Mouse (Mus musculus): ENCODE measurements around the gene Aifm1.
A peak's percentile ranks its signal among the peaks of the same experiment; 100 is the strongest.
"Not testable (repeated sequence)": the region's sequence is repeated elsewhere in the genome, so short reads cannot be mapped to it uniquely, and the experiment has no call there.

The Aifm1 gene

GRCm38 (mm10) chrX:48456956-48457355, 56.4 kb downstream of the Aifm1 start:
- DNase-seq (ENCODE audit: low spot score): no peak

- DNase-seq (ENCODE audit: low spot score): no peak
Observed at GRCm38 (mm10) chrX:48455018-48455417, 58.3 kb downstream of the Aifm1 start.

- DNase-seq (ENCODE audit: low spot score): no peak
Observed at GRCm38 (mm10) chrX:48454495-48454878, 58.9 kb downstream of the Aifm1 start.

- DNase-seq (ENCODE audit: low spot score): peak; percentile 77
Observed at GRCm38 (mm10) chrX:48453736-48454494, 59.4 kb downstream of the Aifm1 start.

GRCm38 (mm10) chrX:48452931-48453673, 60.3 kb downstream of the Aifm1 start:
- no peak for DNase-seq (ENCODE audit: low spot score)

GRCm38 (mm10) chrX:48452231-48452890, 61.0 kb downstream of the Aifm1 start:
- DNase-seq (ENCODE audit: low spot score): no peak

GRCm38 (mm10) chrX:48449646-48450045, 63.7 kb downstream of the Aifm1 start:
- no peak for DNase-seq (ENCODE audit: low spot score)

GRCm38 (mm10) chrX:48444677-48445076, 68.7 kb downstream of the Aifm1 start:
- no peak for DNase-seq (ENCODE audit: low spot score)

- no peak for DNase-seq (ENCODE audit: low spot score)
Observed at GRCm38 (mm10) chrX:48441954-48442353, 71.4 kb downstream of the Aifm1 start.

- no peak for DNase-seq (ENCODE audit: low spot score)
Observed at GRCm38 (mm10) chrX:48441548-48441947, 71.8 kb downstream of the Aifm1 start.

GRCm38 (mm10) chrX:48439036-48439435, 74.3 kb downstream of the Aifm1 start:
- DNase-seq (ENCODE audit: low spot score): no peak

- not testable (repeated sequence) for DNase-seq (ENCODE audit: low spot score)
Observed at GRCm38 (mm10) chrX:48436082-48436481, 77.3 kb downstream of the Aifm1 start.

GRCm38 (mm10) chrX:48435477-48435900, 77.9 kb downstream of the Aifm1 start:
- no peak for DNase-seq (ENCODE audit: low spot score)

GRCm38 (mm10) chrX:48434251-48434650, 79.1 kb downstream of the Aifm1 start:
- no peak for DNase-seq (ENCODE audit: low spot score)

GRCm38 (mm10) chrX:48433527-48433899, 79.8 kb downstream of the Aifm1 start:
- peak; percentile 69 for DNase-seq (ENCODE audit: low spot score)

GRCm38 (mm10) chrX:48432599-48433526, 80.5 kb downstream of the Aifm1 start:
- no peak for DNase-seq (ENCODE audit: low spot score)

- DNase-seq (ENCODE audit: low spot score): no peak
Observed at GRCm38 (mm10) chrX:48429538-48429937, 83.8 kb downstream of the Aifm1 start.

GRCm38 (mm10) chrX:48429100-48429499, 84.3 kb downstream of the Aifm1 start:
- DNase-seq (ENCODE audit: low spot score): no peak

- DNase-seq (ENCODE audit: low spot score): no peak
Observed at GRCm38 (mm10) chrX:48428642-48429041, 84.7 kb downstream of the Aifm1 start.

GRCm38 (mm10) chrX:48428241-48428640, 85.1 kb downstream of the Aifm1 start:
- peak; percentile 29 for DNase-seq (ENCODE audit: low spot score)

GRCm38 (mm10) chrX:48425280-48425679, 88.1 kb downstream of the Aifm1 start:
- peak; percentile 41 for DNase-seq (ENCODE audit: low spot score)
